Mouse (Mus musculus) heart, adult 2 months (tissue): Measurements from ENCODE around the gene Mak. TPM values are rescaled to one million over a fixed set of nuclear protein-coding genes. Genes with fewer than 3 reads are reported as not detected.

Source experiments
- DNase-seq, 2 experiments: peaks; one replicate each; pipeline ENCODE4 v3.0.0; 2021
- H3K27ac ChIP-seq: fragments of 200-600 bp; 2 replicates; pipeline ENCODE4 v1.8.1; 2022
- H3K27me3 ChIP-seq: fragments of 200-500 bp; 2 replicates; pipeline ENCODE4 v1.6.1; 2012; ENCODE audit warnings: mild to moderate bottlenecking, low read length, inconsistent platforms, mixed read lengths; ENCODE audit not compliant: control insufficient read depth, insufficient read depth
- H3K36me3 ChIP-seq: fragments of 200-500 bp; 2 replicates; pipeline ENCODE4 v1.6.1; 2012; ENCODE audit warnings: low read length, inconsistent platforms; ENCODE audit not compliant: control insufficient read depth, insufficient read depth
- H3K4me1 ChIP-seq: fragments of 200-500 bp; 2 replicates; pipeline ENCODE4 v1.6.1; 2011; ENCODE audit warnings: low read length; ENCODE audit not compliant: control insufficient read depth, insufficient read depth
- H3K4me3 ChIP-seq: fragments of 200-600 bp; 2 replicates; pipeline ENCODE4 v1.8.1; 2022
- H3K79me2 ChIP-seq: fragments of 200-500 bp; replicated peaks from 2 replicates; pipeline ENCODE4 v1.6.1; 2012; ENCODE audit warnings: mild to moderate bottlenecking, inconsistent platforms, low read length, moderate library complexity, mixed read lengths; ENCODE audit not compliant: control insufficient read depth, insufficient read depth
- H3K9ac ChIP-seq: fragments of 200-500 bp; 2 replicates; pipeline ENCODE4 v1.6.1; 2012; ENCODE audit warnings: low read depth, mild to moderate bottlenecking, control low read depth, inconsistent platforms, low read length, mixed read lengths
- CTCF ChIP-seq: fragments of 200-600 bp; IDR thresholded peaks from 2 replicates; pipeline ENCODE4 v1.8.1; 2022; ENCODE audit warnings: antibody characterized with exemption, mild to moderate bottlenecking, moderate library complexity
- EP300 ChIP-seq: fragments of 200-500 bp; IDR thresholded peaks from 2 replicates; pipeline ENCODE4 v1.6.1; 2011; ENCODE audit warnings: low read depth, low read length, control low read depth; ENCODE audit not compliant: insufficient read depth
- POLR2A ChIP-seq: fragments of 200-500 bp; IDR thresholded peaks from 2 replicates; pipeline ENCODE4 v1.6.1; 2011; ENCODE audit warnings: mild to moderate bottlenecking, low read depth, low read length, control low read depth; ENCODE audit not compliant: insufficient read depth
- WGBS: fragments of 180-500 bp; shearing (Covaris S2); methylation state at CpG from one replicate; pipeline ENCODE4 v1.1.7; 2018; 5-methylcytosine and 5-hydroxymethylcytosine counted together
- intact Hi-C: fragments of 180-260 bp; cut with DNase I; formaldehyde crosslinking; loops from one replicate; pipeline ENCODE4 v1.15.1; 2025
- polyA plus RNA-seq: library from polyadenylated mRNA; depleted of rRNA; stranded (reverse); fragments of >200 nt; gene quantifications from 2 replicates; pipeline ENCODE4 v1.2.3, GENCODE M21; 2012
- total RNA-seq, 2 experiments: library from RNA; stranded (reverse); gene quantifications; 2 replicates each; pipeline ENCODE4 v1.2.3; 2021

The Mak gene
- total and polyA plus RNA-seq, 3 experiments, result 0.25 TPM; not detected in 2

- no peaks in the 10 kb centered on the region; the same call in 1 of the 2 replicates for H3K4me1 ChIP-seq
- no peak overlapping the region for H3K9ac ChIP-seq
- DNase-seq, result no peak
- 81% methylated on average over 10 of the region's 10 CpGs for WGBS
- no peak overlapping the region for H3K4me3 ChIP-seq
- H3K36me3 ChIP-seq, result no peaks in the 10 kb centered on the region
- H3K79me2 ChIP-seq, result no peaks in the 10 kb centered on the region
- H3K27ac ChIP-seq, result no peak overlapping the region
- peaks cover 2% of the 10 kb centered on the region; the same call in 1 of the 2 replicates for H3K27me3 ChIP-seq
- intact Hi-C loops, result no loop called here
- no peak for TF ChIP-seq POLR2A
- no peak for TF ChIP-seq EP300
- TF ChIP-seq CTCF, result no peak
Measured at GRCm38 (mm10) chr13:41094160-41094559, 14.7 kb upstream of the Mak start.

DNA sequence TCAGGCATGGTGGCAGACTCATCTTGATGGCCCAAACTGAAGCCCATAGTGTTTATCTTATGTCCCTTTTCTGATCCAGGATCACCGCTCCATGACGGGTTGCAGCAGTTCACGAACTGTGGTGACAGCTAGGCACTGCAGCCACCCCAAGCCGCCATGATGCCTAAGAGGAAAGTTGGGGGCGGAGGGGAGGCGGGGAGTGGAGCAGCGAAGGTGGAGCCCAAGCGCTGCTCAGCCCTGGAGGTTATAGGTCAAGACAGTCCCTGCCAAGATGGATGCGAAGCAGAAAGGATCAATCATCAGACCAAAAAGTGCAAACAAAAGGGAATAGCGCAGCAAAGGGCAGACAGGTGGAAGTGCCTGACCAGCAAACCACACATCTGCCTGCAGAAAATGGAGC is 11.8 kb upstream of the Mak start:
- intact Hi-C loops, result no loop called here

GRCm38 (mm10) chr13:41088746-41089145 is 9.2 kb upstream of the Mak start:
- H3K4me3 ChIP-seq, result no peak overlapping the region
- peaks cover 2% of the 10 kb centered on the region; the same call in 1 of the 2 replicates for H3K27me3 ChIP-seq
- no peaks in the 10 kb centered on the region for H3K4me1 ChIP-seq
- H3K27ac ChIP-seq, result no peak overlapping the region
- no peaks in the 10 kb centered on the region for H3K36me3 ChIP-seq
- TF ChIP-seq POLR2A, result no peak
- TF ChIP-seq CTCF, result no peak
- no peak for TF ChIP-seq EP300
- no peak for DNase-seq
- intact Hi-C loops, result no loop called here
- H3K79me2 ChIP-seq, result no peaks in the 10 kb centered on the region
- H3K9ac ChIP-seq, result no peak overlapping the region

More for the DNA sequence above, 11.8 kb upstream of the Mak start:
- Histone ChIP-seq H3K9ac (no peak overlapping the region), H3K27me3 (peaks cover 2% of the 10 kb centered on the region; the same call in 1 of the 2 replicates), H3K27ac (no peak overlapping the region), H3K4me3 (no peak overlapping the region), H3K4me1 (no peaks in the 10 kb centered on the region), H3K79me2 (no peaks in the 10 kb centered on the region), H3K36me3 (no peaks in the 10 kb centered on the region)
- no peak for DNase-seq
- TF ChIP-seq POLR2A, result no peak
- TF ChIP-seq EP300, result no peak
- no peak for TF ChIP-seq CTCF
- 40% methylated on average over 10 of the region's 10 CpGs for WGBS

DNA sequence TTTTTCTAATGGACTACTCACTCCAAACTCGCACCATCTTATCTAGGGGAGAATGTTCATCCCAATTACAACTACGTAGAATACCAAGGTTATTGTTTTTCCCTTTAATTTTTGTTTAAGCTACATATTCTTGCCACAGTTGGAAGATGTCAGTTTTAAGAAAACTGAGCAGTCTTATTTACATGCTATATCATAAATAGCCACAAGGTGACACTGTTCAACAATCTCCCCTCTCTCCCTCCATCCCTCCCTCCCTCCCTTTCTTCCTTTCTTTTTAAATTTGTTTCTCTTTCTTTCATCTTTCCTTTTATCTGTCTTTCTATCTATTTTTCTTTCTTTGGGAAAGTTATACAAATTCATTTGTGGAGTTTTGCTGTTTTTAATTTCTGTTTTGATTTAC is 5.6 kb upstream of the Mak start:
- Histone ChIP-seq H3K4me3 (no peak overlapping the region), H3K36me3 (no peaks in the 10 kb centered on the region), H3K4me1 (no peaks in the 10 kb centered on the region), H3K79me2 (no peaks in the 10 kb centered on the region), H3K9ac (no peak overlapping the region), H3K27ac (no peak overlapping the region), H3K27me3 (no peaks in the 10 kb centered on the region; the same call in 1 of the 2 replicates)
- TF ChIP-seq POLR2A (no peak), EP300 (no peak), CTCF (peak; percentile 68)
- intact Hi-C loops, result loop anchor here (2.0 kb wide), 1 partner anchor 154 kb away; no protein-coding TSS in a partner anchor
- 19% methylated on average over 2 of the region's 2 CpGs for WGBS
- no peak for DNase-seq

DNA sequence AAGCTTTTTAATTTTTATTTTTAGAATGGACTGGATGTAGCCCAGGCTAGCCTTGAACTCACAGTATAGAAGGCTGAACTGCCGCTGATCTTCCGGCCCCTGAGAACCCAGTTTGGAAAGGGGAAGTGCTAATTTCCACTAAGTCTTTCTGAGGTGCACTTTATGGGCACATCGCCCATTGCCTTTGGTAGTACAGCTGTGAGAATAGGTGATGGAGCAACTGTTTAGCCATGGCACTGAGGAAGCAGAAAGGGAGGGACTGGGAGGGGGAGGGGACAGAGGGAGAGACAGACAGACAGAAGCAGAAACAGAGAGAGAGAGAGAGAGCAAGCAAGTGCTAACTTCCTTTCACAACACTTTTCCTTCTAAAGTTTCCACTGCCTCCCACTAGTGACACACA is 5.0 kb upstream of the Mak start:
- WGBS, result 74% methylated on average over 3 of the region's 3 CpGs
- intact Hi-C loops, result loop anchor here (2.0 kb wide), 1 partner anchor 154 kb away; no protein-coding TSS in a partner anchor

DNA sequence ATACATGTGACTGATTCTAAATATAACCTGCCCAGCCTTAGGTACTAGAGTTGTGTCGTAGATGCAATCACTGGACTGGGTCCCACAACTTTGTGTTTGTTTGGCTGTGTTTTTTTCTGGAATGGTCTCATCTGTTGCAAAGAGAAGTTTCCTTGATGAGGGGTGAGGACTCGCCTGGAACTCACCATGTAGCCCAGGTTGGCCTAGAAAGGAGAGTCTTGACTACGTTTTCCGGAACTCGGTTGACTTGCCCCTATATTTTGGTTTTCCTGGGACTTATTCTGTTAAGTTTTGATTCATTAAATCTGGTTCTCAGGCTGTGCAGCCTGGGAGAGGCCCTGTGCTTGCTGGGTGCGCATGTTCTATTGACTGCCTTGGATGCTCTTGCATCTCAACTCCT is 1.2 kb upstream of the Mak start:
- no peak for DNase-seq
- TF ChIP-seq EP300 (no peak), POLR2A (no peak), CTCF (no peak)
- 90% methylated on average over 6 of the region's 6 CpGs for WGBS
- Histone ChIP-seq H3K9ac (no peak overlapping the region), H3K4me1 (no peaks in the 10 kb centered on the region; the same call in 1 of the 2 replicates), H3K27ac (no peak overlapping the region), H3K36me3 (no peaks in the 10 kb centered on the region), H3K27me3 (peaks cover 3% of the 10 kb centered on the region), H3K4me3 (no peak overlapping the region), H3K79me2 (no peaks in the 10 kb centered on the region)
- intact Hi-C loops, result no loop called here

More for the DNA sequence above, 5.0 kb upstream of the Mak start:
- Histone ChIP-seq H3K79me2 (no peaks in the 10 kb centered on the region), H3K9ac (no peak overlapping the region), H3K27ac (no peak overlapping the region), H3K4me3 (no peak overlapping the region), H3K36me3 (no peaks in the 10 kb centered on the region), H3K27me3 (peaks cover 2% of the 10 kb centered on the region), H3K4me1 (no peaks in the 10 kb centered on the region; the same call in 1 of the 2 replicates)
- DNase-seq, result no peak
- TF ChIP-seq CTCF, result no peak
- no peak for TF ChIP-seq POLR2A
- no peak for TF ChIP-seq EP300
